Mouse (Mus musculus) embryonic fibroblast, embryonic 13.5 days (primary cell): ENCODE measurements around the gene Kbtbd4. TPM values are rescaled to one million over a fixed set of nuclear protein-coding genes. Genes with fewer than 3 reads are reported as not detected.

Experiments used
- H3K27ac ChIP-seq: 2 replicates; pipeline ENCODE4 v1.5.1; 2012; ENCODE audit warnings: low read length, control low read depth, inconsistent platforms; ENCODE audit not compliant: insufficient read depth
- H3K4me1 ChIP-seq: 2 replicates; pipeline ENCODE4 v1.6.1; 2011; ENCODE audit warnings: low read length; ENCODE audit not compliant: control insufficient read depth, insufficient read depth
- H3K4me3 ChIP-seq: 2 replicates; pipeline ENCODE4 v1.5.1; 2011; ENCODE audit warnings: mild to moderate bottlenecking, control low read depth, low read length; ENCODE audit not compliant: insufficient read depth
- CTCF ChIP-seq: IDR thresholded peaks from 2 replicates; pipeline ENCODE4 v1.5.1; 2011; ENCODE audit warnings: mild to moderate bottlenecking, control low read depth, low read length, moderate library complexity, borderline replicate concordance; ENCODE audit not compliant: insufficient read depth
- POLR2A ChIP-seq: IDR thresholded peaks from 2 replicates; pipeline ENCODE4 v1.6.1; 2011; ENCODE audit warnings: low read depth, mild to moderate bottlenecking, control low read depth, low read length, moderate library complexity
- polyA plus RNA-seq: library from polyadenylated mRNA; stranded (reverse); fragments of >200 nt; gene quantifications from 2 replicates; pipeline ENCODE4 v1.2.4, GENCODE M21; 2011; ENCODE audit warnings: low read depth; ENCODE audit not compliant: missing spikeins, insufficient read length

Kbtbd4 gene
- polyA plus RNA-seq, 1 experiment = 21.9 TPM

DNA sequence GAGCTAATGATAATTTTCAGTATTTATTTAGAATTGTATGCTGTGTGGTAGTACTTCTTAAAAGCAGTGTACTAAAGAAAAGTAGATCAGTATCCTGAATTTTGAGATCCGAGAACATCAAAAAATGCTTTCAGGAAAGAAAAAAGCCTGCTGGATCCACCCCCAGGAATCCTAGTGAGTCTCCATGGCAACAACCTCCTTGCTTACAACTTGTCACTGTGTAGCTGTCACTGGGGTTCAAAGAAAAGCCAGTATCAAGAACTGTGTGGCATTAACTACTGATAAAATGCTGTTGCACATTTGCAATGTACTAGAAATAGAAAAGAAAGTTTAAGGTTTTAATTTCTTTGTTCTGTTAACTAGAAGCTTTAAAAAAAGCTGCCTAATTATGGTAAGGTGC lies 51.5 kb downstream of the Kbtbd4 start:
- TF ChIP-seq POLR2A = no peak
- TF ChIP-seq CTCF = no peak
- Histone ChIP-seq H3K4me3 (no peak overlapping the region), H3K4me1 (peaks cover 7% of the 10 kb centered on the region), H3K27ac (no peak overlapping the region; the same call in 1 of the 2 replicates)

DNA sequence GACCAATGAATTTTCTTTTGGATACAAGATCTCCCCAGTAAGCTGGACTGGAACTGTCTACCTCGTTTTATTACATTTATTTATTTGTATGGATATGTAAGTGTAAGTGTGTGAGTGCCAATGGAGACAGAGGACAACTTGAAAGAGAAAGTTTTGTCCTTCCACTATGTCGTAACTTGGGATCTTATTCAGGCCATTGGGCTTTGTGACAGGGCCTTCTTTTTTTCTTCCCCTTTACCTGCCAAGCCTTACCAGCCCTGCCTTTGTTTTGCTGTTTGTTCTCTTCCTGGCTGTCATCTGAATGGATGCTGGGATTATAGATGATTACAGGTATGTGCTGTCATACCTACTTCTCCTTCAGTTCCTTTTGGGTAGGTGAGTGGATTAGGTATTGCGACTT lies 54.3 kb downstream of the Kbtbd4 start:
- Histone ChIP-seq H3K4me1 (0 out of 2 replicates have a peak, but pooled peaks cover 2% of the 10 kb centered on the region), H3K4me3 (no peak overlapping the region), H3K27ac (no peak overlapping the region)
- TF ChIP-seq CTCF (no peak), POLR2A (no peak)

DNA sequence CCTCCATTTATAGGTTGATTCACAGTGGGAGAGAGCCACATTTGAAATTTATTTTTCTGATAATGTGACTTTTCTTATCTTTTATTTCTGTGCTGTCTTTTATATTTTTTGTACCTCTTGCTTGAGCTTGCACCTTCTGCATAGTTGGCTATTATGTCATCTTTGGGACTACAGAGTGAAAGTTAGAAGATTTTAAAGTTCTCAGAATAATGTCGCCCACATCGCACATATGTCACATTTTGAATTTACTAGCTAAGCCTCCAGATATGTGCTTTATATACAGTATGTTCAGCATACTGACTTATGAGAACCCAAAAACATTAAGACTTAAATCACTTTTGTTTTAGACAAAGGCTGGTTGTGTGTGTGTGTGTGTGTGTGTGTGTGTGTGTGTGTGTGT lies 55.5 kb downstream of the Kbtbd4 start:
- H3K27ac ChIP-seq = no peak overlapping the region
- 0 out of 2 replicates have a peak, but pooled peaks cover 2% of the 10 kb centered on the region for H3K4me1 ChIP-seq

More for the DNA sequence above, 55.5 kb downstream of the Kbtbd4 start:
- no peak for TF ChIP-seq POLR2A
- no peak for TF ChIP-seq CTCF
- no peak overlapping the region for H3K4me3 ChIP-seq

Other genes starting within 250 kb of the Kbtbd4 start
- 52.3 and 52.8 TPM in 2 replicates for gene Nup160, start 227.5 kb upstream of the Kbtbd4 start, polyA plus RNA-seq
- 61.9 and 83.1 TPM in 2 replicates for gene Fnbp4, start 159.4 kb upstream of the Kbtbd4 start, polyA plus RNA-seq
- gene Agbl2, start 122.0 kb upstream of the Kbtbd4 start, polyA plus RNA-seq = 2.8 and 5.0 TPM in 2 replicates
- gene Mtch2, start 57.6 kb upstream of the Kbtbd4 start, polyA plus RNA-seq = 236 and 266 TPM in 2 replicates
- gene C1qtnf4, start 18.9 kb upstream of the Kbtbd4 start, polyA plus RNA-seq = 0.77 and 0.81 TPM in 2 replicates
- gene Ndufs3, start 87 bp downstream of the Kbtbd4 start, polyA plus RNA-seq = 99.4 and 118 TPM in 2 replicates
- gene Celf1, start 35.6 kb downstream of the Kbtbd4 start, polyA plus RNA-seq = 80.6 and 90.6 TPM in 2 replicates
- gene Rapsn, start 130.9 kb downstream of the Kbtbd4 start, polyA plus RNA-seq = not detected in 2 replicates
- 309 and 331 TPM in 2 replicates for gene Psmc3, start 149.3 kb downstream of the Kbtbd4 start, polyA plus RNA-seq
- 93.5 and 104 TPM in 2 replicates for gene Slc39a13, start 165.7 kb downstream of the Kbtbd4 start, polyA plus RNA-seq
- gene Spi1, start 177.7 kb downstream of the Kbtbd4 start, polyA plus RNA-seq = 0.79 TPM in 1 of 2 replicates, not detected in the other
- gene Mybpc3, start 213.4 kb downstream of the Kbtbd4 start, polyA plus RNA-seq = not detected in 2 replicates